Mouse (Mus musculus): ENCODE measurements around the gene Mcf2l.

DNA sequence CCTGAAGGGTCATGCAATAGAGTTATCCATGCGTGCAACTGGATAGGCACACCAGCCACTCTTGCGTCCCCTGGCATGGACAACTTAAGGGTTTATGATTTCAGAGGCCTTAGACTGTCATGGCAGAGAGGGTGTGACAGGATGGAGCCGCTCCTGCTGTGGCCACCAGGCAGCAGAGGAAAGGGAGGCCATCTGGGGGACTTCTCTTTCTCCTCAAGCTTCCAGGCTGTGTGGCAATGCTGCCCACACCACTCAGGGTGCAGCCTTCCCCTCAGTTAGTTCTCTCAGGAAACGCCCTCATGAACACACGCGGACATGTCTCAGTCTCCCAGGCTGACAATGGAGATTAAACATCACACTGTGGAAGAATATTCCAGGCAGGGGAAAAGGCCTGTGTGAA, 165.4 kb downstream of the Mcf2l start:
- TF ChIP-seq CTCF (IDR thresholded peaks at IDR 0.05; ENCODE audit: low read depth, low read length) (no peak), POLR2A (IDR thresholded peaks at IDR 0.05; ENCODE audit: borderline replicate concordance, low read depth, low read length) (no peak)
